Mouse (Mus musculus) liver, embryonic 11.5 days (tissue): ENCODE results near the gene Tpra1. TPM values are rescaled to one million over a fixed set of nuclear protein-coding genes. Genes with fewer than 3 reads are reported as not detected.

Source experiments
- ATAC-seq: fragments of 200-750 bp; cut with Nextera tagmentation; replicated peaks from 2 replicates; pipeline ENCODE4 v1.8.0; 2017; ENCODE audit warnings: moderate number of reproducible peaks, mild to moderate bottlenecking, moderate TSS enrichment, moderate library complexity; ENCODE audit not compliant: low FRiP score
- DNase-seq: peaks from one replicate; pipeline ENCODE4 v3.0.0-alpha.2; 2017; ENCODE audit warnings: low spot score
- H3K27ac ChIP-seq: fragments of 300-500 bp; sonication (generic); 2 replicates; pipeline ENCODE4 v1.5.1; 2014; ENCODE audit warnings: mild to moderate bottlenecking, low read depth, low read length, control low read depth
- H3K27me3 ChIP-seq: fragments of 300-500 bp; sonication (generic); replicated peaks from 2 replicates; pipeline ENCODE4 v1.6.1; 2014; ENCODE audit warnings: low read length, mixed read lengths; ENCODE audit not compliant: control insufficient read depth, insufficient read depth
- H3K36me3 ChIP-seq: fragments of 300-500 bp; sonication (generic); 2 replicates; pipeline ENCODE4 v1.6.1; 2014; ENCODE audit warnings: mild to moderate bottlenecking, low read length, moderate library complexity, mixed read lengths; ENCODE audit not compliant: control insufficient read depth, insufficient read depth
- H3K4me1 ChIP-seq: fragments of 300-500 bp; sonication (generic); replicated peaks from 2 replicates; pipeline ENCODE4 v1.6.1; 2014; ENCODE audit warnings: low read length, mixed read lengths; ENCODE audit not compliant: control insufficient read depth, insufficient read depth
- H3K4me2 ChIP-seq: fragments of 300-500 bp; sonication (generic); 2 replicates; pipeline ENCODE4 v1.6.1; 2014; ENCODE audit warnings: mild to moderate bottlenecking, control low read depth, moderate library complexity
- H3K4me3 ChIP-seq: fragments of 300-500 bp; sonication (generic); 2 replicates; pipeline ENCODE4 v1.5.1; 2014; ENCODE audit warnings: low read depth, low read length, control low read depth
- H3K9ac ChIP-seq: fragments of 300-500 bp; sonication (generic); 2 replicates; pipeline ENCODE4 v1.6.1; 2014; ENCODE audit warnings: low read depth, low read length, control low read depth
- H3K9me3 ChIP-seq: fragments of 300-500 bp; sonication (generic); 2 replicates; pipeline ENCODE4 v1.6.1; 2016; ENCODE audit warnings: low read length, inconsistent platforms, mixed read lengths; ENCODE audit not compliant: control insufficient read depth
- WGBS: fragments of 180-500 bp; shearing (Covaris S2); extraction: QIAGEN DNeasy Blood & Tissue Kit; methylation state at CpG from one replicate; pipeline ENCODE4 v1.1.7; 2014; 5-methylcytosine and 5-hydroxymethylcytosine counted together
- polyA plus RNA-seq: library from polyadenylated mRNA; unstranded; fragments of >200 nt; fragmentation: Nextera tagmentation; extraction: Ambion mirVana; gene quantifications from 2 replicates; pipeline ENCODE4 v1.2.1, GENCODE M21; 2014

Tpra1 gene
- polyA plus RNA-seq, 1 experiment from 2014 or later = 56.7 TPM

DNA sequence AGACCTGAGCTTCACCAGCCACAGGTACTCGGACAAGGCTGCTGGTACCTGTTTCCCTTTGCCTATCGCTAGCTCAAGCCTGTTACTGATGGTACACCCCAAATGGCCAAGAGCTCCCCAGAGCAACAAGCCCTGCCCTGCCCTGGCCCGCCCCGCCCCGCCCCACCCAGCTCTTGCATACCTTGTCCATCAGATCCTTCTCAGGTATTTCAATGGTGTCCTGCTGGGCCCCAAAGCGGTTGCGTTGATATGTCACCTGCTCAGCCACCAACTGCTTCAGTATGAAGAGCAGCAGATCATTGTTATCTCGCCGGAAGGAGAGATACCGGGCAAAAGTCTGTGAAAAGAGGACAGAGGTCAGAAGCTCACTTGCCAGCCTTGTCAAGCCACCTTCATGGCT is 17.9 kb upstream of the Tpra1 start:
- Histone ChIP-seq H3K27ac (no peak overlapping the region), H3K36me3 (peaks cover 62% of the 10 kb centered on the region), H3K27me3 (no peaks in the 10 kb centered on the region), H3K4me3 (no peak overlapping the region), H3K4me2 (no peak overlapping the region), H3K4me1 (no peaks in the 10 kb centered on the region), H3K9ac (no peak overlapping the region), H3K9me3 (no peaks in the 10 kb centered on the region)
- no peak for ATAC-seq
- WGBS = 90% methylated on average over 10 of the region's 10 CpGs
- DNase-seq = no peak

- H3K4me3 ChIP-seq = no peak overlapping the region
Measured at GRCm38 (mm10) chr6:88884690-88885089, 17.4 kb upstream of the Tpra1 start.

GRCm38 (mm10) chr6:88885644-88886416 is 16.2 kb upstream of the Tpra1 start:
- no peaks in the 10 kb centered on the region for H3K9me3 ChIP-seq
- no peak overlapping the region for H3K9ac ChIP-seq
- H3K36me3 ChIP-seq = peaks cover 77% of the 10 kb centered on the region
- no peak overlapping the region for H3K27ac ChIP-seq
- no peaks in the 10 kb centered on the region for H3K27me3 ChIP-seq
- H3K4me2 ChIP-seq = no peak overlapping the region
- WGBS = 94% methylated on average over 12 of the region's 12 CpGs
- no peak for DNase-seq
- no peak for ATAC-seq
- no peak overlapping the region for H3K4me3 ChIP-seq
- H3K4me1 ChIP-seq = no peaks in the 10 kb centered on the region

More at GRCm38 (mm10) chr6:88884690-88885089, 17.4 kb upstream of the Tpra1 start:
- H3K27ac ChIP-seq = no peak overlapping the region
- no peaks in the 10 kb centered on the region for H3K9me3 ChIP-seq
- H3K27me3 ChIP-seq = no peaks in the 10 kb centered on the region
- peaks cover 67% of the 10 kb centered on the region for H3K36me3 ChIP-seq
- no peak for ATAC-seq
- H3K9ac ChIP-seq = no peak overlapping the region
- WGBS = 95% methylated on average over 17 of the region's 17 CpGs
- H3K4me1 ChIP-seq = no peaks in the 10 kb centered on the region
- no peak for DNase-seq
- no peak overlapping the region for H3K4me2 ChIP-seq

GRCm38 (mm10) chr6:88886417-88886967 is 15.6 kb upstream of the Tpra1 start:
- H3K4me3 ChIP-seq = no peak overlapping the region
- H3K9ac ChIP-seq = no peak overlapping the region
- H3K27me3 ChIP-seq = no peaks in the 10 kb centered on the region
- 83% methylated on average over 2 of the region's 2 CpGs for WGBS
- H3K27ac ChIP-seq = no peak overlapping the region
- no peaks in the 10 kb centered on the region for H3K4me1 ChIP-seq
- peaks cover 84% of the 10 kb centered on the region for H3K36me3 ChIP-seq
- H3K4me2 ChIP-seq = no peak overlapping the region
- ATAC-seq = no peak
- DNase-seq = no peak
- H3K9me3 ChIP-seq = no peaks in the 10 kb centered on the region

GRCm38 (mm10) chr6:88889410-88890042 is 12.5 kb upstream of the Tpra1 start:
- 90% methylated on average over 13 of the region's 13 CpGs for WGBS
- no peak overlapping the region for H3K4me2 ChIP-seq
- ATAC-seq (no peak), DNase-seq (no peak)
- no peaks in the 10 kb centered on the region for H3K4me1 ChIP-seq
- H3K36me3 ChIP-seq = peaks cover 90% of the 10 kb centered on the region
- H3K4me3 ChIP-seq = no peak overlapping the region
- no peak overlapping the region for H3K9ac ChIP-seq
- no peaks in the 10 kb centered on the region for H3K27me3 ChIP-seq
- H3K27ac ChIP-seq = no peak overlapping the region
- no peaks in the 10 kb centered on the region for H3K9me3 ChIP-seq

DNA sequence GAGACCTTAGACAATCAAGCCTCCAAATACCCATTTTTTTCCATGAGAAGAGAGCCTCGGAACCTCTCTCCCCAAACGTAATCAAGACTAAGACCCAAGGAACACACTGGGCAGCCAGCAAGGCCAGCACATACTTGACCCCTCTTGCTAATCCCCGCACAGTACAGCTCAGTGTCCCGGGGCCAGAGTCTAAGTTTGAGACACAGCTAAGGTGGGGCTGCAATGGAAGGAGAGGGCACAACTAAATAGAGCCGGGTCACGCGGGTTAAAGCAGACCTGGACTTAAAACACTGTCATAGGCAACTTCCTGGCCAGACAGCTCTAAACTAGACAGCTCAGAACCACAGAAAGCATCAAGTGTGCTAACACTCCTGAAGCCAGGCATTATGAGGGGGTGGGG is 11.2 kb upstream of the Tpra1 start:
- no peak overlapping the region for H3K27ac ChIP-seq
- no peaks in the 10 kb centered on the region for H3K9me3 ChIP-seq
- H3K36me3 ChIP-seq = peaks cover 92% of the 10 kb centered on the region
- no peak for DNase-seq
- H3K4me2 ChIP-seq = no peak overlapping the region
- 94% methylated on average over 7 of the region's 7 CpGs for WGBS
- no peak overlapping the region for H3K4me3 ChIP-seq
- no peak overlapping the region for H3K9ac ChIP-seq
- peaks cover 3% of the 10 kb centered on the region for H3K4me1 ChIP-seq
- ATAC-seq = no peak
- no peaks in the 10 kb centered on the region for H3K27me3 ChIP-seq

GRCm38 (mm10) chr6:88893559-88893958 is 8.5 kb upstream of the Tpra1 start:
- Histone ChIP-seq H3K27ac (no peak overlapping the region), H3K4me1 (peaks cover 13% of the 10 kb centered on the region), H3K9ac (no peak overlapping the region), H3K4me2 (no peak overlapping the region), H3K9me3 (no peaks in the 10 kb centered on the region), H3K27me3 (no peaks in the 10 kb centered on the region), H3K4me3 (no peak overlapping the region), H3K36me3 (peaks cover 76% of the 10 kb centered on the region)
- 72% methylated on average over 5 of the region's 5 CpGs for WGBS
- DNase-seq = no peak
- no peak for ATAC-seq

- Histone ChIP-seq H3K4me2 (peak overlapping the region; percentile 82), H3K4me3 (no peak overlapping the region), H3K9me3 (no peaks in the 10 kb centered on the region), H3K4me1 (peaks cover 20% of the 10 kb centered on the region), H3K27me3 (no peaks in the 10 kb centered on the region), H3K27ac (no peak overlapping the region), H3K36me3 (peaks cover 53% of the 10 kb centered on the region), H3K9ac (no peak overlapping the region)
- ATAC-seq (no peak), DNase-seq (no peak)
- WGBS = 79% methylated on average over 6 of the region's 6 CpGs
Measured at GRCm38 (mm10) chr6:88895943-88896342, 6.1 kb upstream of the Tpra1 start.
